8 mouse cellular contexts compared by ENCODE assay signal in the genomic region with DNA sequence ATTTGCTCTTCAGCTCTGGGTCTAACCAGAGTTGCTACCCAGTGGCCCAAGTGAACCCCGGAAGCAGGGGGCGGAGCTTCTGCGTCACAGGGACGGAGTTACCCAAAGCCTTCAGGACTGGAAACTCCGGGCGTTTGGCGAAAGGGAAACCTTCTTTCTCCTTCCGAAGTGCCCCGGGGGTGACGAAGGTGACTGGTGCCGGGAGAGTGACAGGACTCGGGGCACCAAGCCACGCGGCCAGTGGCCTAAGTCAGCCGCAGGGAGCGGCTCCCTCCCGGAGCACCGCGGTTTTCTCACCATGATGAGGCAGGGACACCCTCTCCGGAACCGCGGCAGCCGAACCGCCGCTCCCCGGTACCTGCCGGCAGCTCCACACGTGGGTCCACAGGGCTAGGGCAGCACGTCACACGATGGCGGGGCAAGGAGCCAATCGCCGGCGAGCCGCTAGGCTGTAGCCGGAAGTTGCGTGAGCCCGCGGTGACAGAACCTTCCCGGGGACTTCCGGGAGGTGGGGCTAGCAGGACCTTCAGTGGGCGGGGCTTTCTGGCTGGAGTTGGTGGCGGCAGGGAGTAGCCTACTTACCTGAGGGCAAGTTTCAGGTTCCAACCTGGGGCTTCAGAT. TPM values are rescaled to one million over a fixed set of nuclear protein-coding genes. Genes with fewer than 3 reads are reported as not detected.
DNase-seq lines count a peak whose midpoint lies in the region; ATAC-seq and TF ChIP-seq lines count a peak whose summit lies in the region.

TSS of gene Ltv1 (minus strand) at position 438 of the 621 bp plus-strand sequence.

- TF ChIP-seq POLR2A in bone marrow, adult 2 months (IDR thresholded peaks at IDR 0.05; ENCODE audit: borderline replicate concordance, control insufficient read depth, low read depth, low read length) = peak; percentile 40; the same call in 1 of the 2 replicates
- TF ChIP-seq POLR2A in limb, embryonic 14.5 days (IDR thresholded peaks at IDR 0.05; ENCODE audit: borderline replicate concordance, extremely low read depth, insufficient read depth, insufficient read length) = no peak

- H3K27me3 ChIP-seq in embryonic facial prominence, embryonic 15.5 days = no peaks in the 10 kb centered on the region
- no peaks in the 10 kb centered on the region for H3K27me3 ChIP-seq in limb, embryonic 14.5 days (ENCODE audit: control insufficient read depth, insufficient read depth, low read length)
- no peaks in the 10 kb centered on the region for H3K27me3 ChIP-seq in midbrain, postnatal 0 days (ENCODE audit: insufficient read depth, low read length)

- peak within 1 kb of the TSS; percentile 58 for H3K4me2 ChIP-seq in embryonic facial prominence, embryonic 15.5 days (replicated peaks)
- H3K4me2 ChIP-seq in limb, embryonic 14.5 days (replicated peaks; ENCODE audit: low read depth, low read length, severe bottlenecking) = peak within 1 kb of the TSS; percentile 79
- peak within 1 kb of the TSS; percentile 66 for H3K4me2 ChIP-seq in midbrain, postnatal 0 days (ENCODE audit: low read depth, low read length, poor library complexity, severe bottlenecking)

- peaks cover 16% of the 10 kb centered on the region for H3K36me3 ChIP-seq in embryonic facial prominence, embryonic 15.5 days
- peaks cover 14% of the 10 kb centered on the region for H3K36me3 ChIP-seq in limb, embryonic 14.5 days (ENCODE audit: control insufficient read depth, insufficient read depth, low read length)
- H3K36me3 ChIP-seq in midbrain, postnatal 0 days (ENCODE audit: insufficient read depth, low read length) = peaks cover 9% of the 10 kb centered on the region; the same call in 1 of the 2 replicates

- peak within 1 kb of the TSS; percentile 96 for H3K27ac ChIP-seq in bone marrow, adult 2 months (ENCODE audit: control insufficient read depth, insufficient read depth, low read depth, low read length, poor library complexity)
- peak within 1 kb of the TSS; percentile 90 for H3K27ac ChIP-seq in embryonic facial prominence, embryonic 15.5 days (replicated peaks)
- peak within 1 kb of the TSS; percentile 77 for H3K27ac ChIP-seq in limb, embryonic 14.5 days (replicated peaks; ENCODE audit: low read depth, low read length)
- peak within 1 kb of the TSS; percentile 64 for H3K27ac ChIP-seq in midbrain, postnatal 0 days (ENCODE audit: low read depth, low read length)

- TF ChIP-seq CTCF in bone marrow, adult 2 months (IDR thresholded peaks at IDR 0.05; ENCODE audit: control insufficient read depth, insufficient read depth, low read length) = no peak
- peak; percentile 13; the same call in 1 of the 2 replicates for TF ChIP-seq CTCF in midbrain, postnatal 0 days (IDR thresholded peaks at IDR 0.05)

- DNase-seq in 416B (ENCODE audit: low read depth) = peak; percentile 94
- DNase-seq in heart, adult 8-10 months (ENCODE audit: low spot score) = peak; percentile 94
- peak; percentile 97 for DNase-seq in kidney, adult 9 months
- DNase-seq in limb, embryonic 14.5 days (ENCODE audit: low spot score) = peak; percentile 94
- peak; percentile 98 for DNase-seq in midbrain, postnatal 0 days (ENCODE audit: low spot score)
- DNase-seq in spleen, postnatal 14 days (ENCODE audit: low spot score in 2 of 2) = peak; percentile 86 to 91

- no peaks in the 10 kb centered on the region for H3K9me3 ChIP-seq in embryonic facial prominence, embryonic 15.5 days (replicated peaks)
- H3K9me3 ChIP-seq in limb, embryonic 14.5 days (ENCODE audit: control insufficient read depth, low read length) = no peaks in the 10 kb centered on the region
- no peaks in the 10 kb centered on the region for H3K9me3 ChIP-seq in midbrain, postnatal 0 days (ENCODE audit: low read length)

- peaks cover 2% of the 10 kb centered on the region; the same call in 1 of the 2 replicates for H3K4me1 ChIP-seq in bone marrow, adult 2 months (ENCODE audit: control insufficient read depth, insufficient read depth, low read length)
- peaks cover 6% of the 10 kb centered on the region for H3K4me1 ChIP-seq in embryonic facial prominence, embryonic 15.5 days
- peaks cover 5% of the 10 kb centered on the region; the same call in 1 of the 2 replicates for H3K4me1 ChIP-seq in limb, embryonic 14.5 days (ENCODE audit: control insufficient read depth, insufficient read depth, low read length)
- 0 out of 2 replicates have a peak, but pooled peaks cover 3% of the 10 kb centered on the region for H3K4me1 ChIP-seq in midbrain, postnatal 0 days (ENCODE audit: insufficient read depth, low read length)

- H3K4me3 ChIP-seq in bone marrow, adult 2 months (replicated peaks; ENCODE audit: control insufficient read depth, low read depth, low read length) = peak within 1 kb of the TSS; percentile 77
- H3K4me3 ChIP-seq in embryonic facial prominence, embryonic 15.5 days (replicated peaks) = peak within 1 kb of the TSS; percentile 94
- H3K4me3 ChIP-seq in limb, embryonic 14.5 days (replicated peaks; ENCODE audit: low read length) = peak within 1 kb of the TSS; percentile 88
- peak within 1 kb of the TSS; percentile 85 for H3K4me3 ChIP-seq in midbrain, postnatal 0 days (ENCODE audit: low read depth, low read length)

- ATAC-seq in embryonic facial prominence, embryonic 15.5 days (ENCODE audit: insufficient number of reproducible peaks, low FRiP score, low TSS enrichment, low read depth) = peak; percentile 94
- ATAC-seq in limb, embryonic 14.5 days (ENCODE audit: low FRiP score, low read depth) = peak; percentile 97
- peak; percentile 100 for ATAC-seq in midbrain, postnatal 0 days (ENCODE audit: low FRiP score)

- peak within 1 kb of the TSS; percentile 51 for H3K9ac ChIP-seq in embryonic facial prominence, embryonic 15.5 days
- H3K9ac ChIP-seq in limb, embryonic 14.5 days (ENCODE audit: low read depth, low read length, severe bottlenecking) = peak within 1 kb of the TSS; percentile 79
- H3K9ac ChIP-seq in midbrain, postnatal 0 days (replicated peaks; ENCODE audit: low read length, poor library complexity, severe bottlenecking) = peak within 1 kb of the TSS; percentile 75

- under 1% methylated on average over 43 of the region's 43 CpGs for WGBS in bone marrow, adult 2 months
- WGBS in embryonic facial prominence, embryonic 15.5 days = under 1% methylated on average over 43 of the region's 43 CpGs
- under 1% methylated on average over 42 of the region's 43 CpGs for WGBS in limb, embryonic 14.5 days
- under 1% methylated on average over 43 of the region's 43 CpGs for WGBS in midbrain, postnatal 0 days

RNA-seq across cellular contexts. Expression of gene Ltv1, which starts in this region (rescaled TPM):
- 10.8 and 29.5 TPM in 2 replicates for polyA plus RNA-seq in bone marrow, adult 2 months (2011; ENCODE audit: insufficient read depth, insufficient read length, low replicate concordance, missing spikeins)
- 69.2 and 70.2 TPM in 2 replicates for polyA plus RNA-seq in embryonic facial prominence, embryonic 15.5 days (2015; fragmentation: Nextera tagmentation; extraction: Ambion mirVana)
- total RNA-seq in heart, adult 8-10 months (2022) = 10 to 100 TPM; 17.6 to 25.5 (median 19.3) TPM
- 50.7 and 66.4 TPM in 2 replicates for polyA plus RNA-seq in limb, embryonic 14.5 days (2012; rRNA removed)
- polyA plus RNA-seq in limb, embryonic 14.5 days (2014; fragmentation: Nextera tagmentation; extraction: Ambion mirVana) = 69.0 and 72.8 TPM in 2 replicates
- 13.3 and 15.6 TPM in 2 replicates for total RNA-seq in midbrain, postnatal 0 days (2014; rRNA removed)
- 23.5 and 24.5 TPM in 2 replicates for polyA plus RNA-seq in midbrain, postnatal 0 days (2015; fragmentation: Nextera tagmentation; extraction: Ambion mirVana)

Comparison
In these comparisons a context has a peak if more than half of its experiments do, and no peak if none do; other contexts are left out.
1. Peak in every context shown above with its lines: DNase-seq, ATAC-seq, H3K4me3 ChIP-seq and H3K27ac ChIP-seq.